Mouse (Mus musculus) embryo, embryonic 9.5 days (tissue): ENCODE data around the gene Dlx5.

Experiments used
- DNase-seq: peaks from one replicate; pipeline ENCODE4 v3.0.0-alpha.2; 2017; ENCODE audit errors: extremely low spot score

Gene Dlx5

GRCm38 (mm10) chr6:6881638-6882190 lies at the start of gene Dlx5:
Dlx5 (minus strand) TSS chr6:6882085.
- peak; percentile 83 for DNase-seq

- DNase-seq, result no peak
Measured at GRCm38 (mm10) chr6:6931507-6931906, 49.6 kb upstream of the Dlx5 start.

GRCm38 (mm10) chr6:6930831-6931230 lies 48.9 kb upstream of the Dlx5 start:
- DNase-seq, result no peak

- no peak for DNase-seq
Measured at GRCm38 (mm10) chr6:6925264-6925663, 43.4 kb upstream of the Dlx5 start.

- DNase-seq, result no peak
Measured at GRCm38 (mm10) chr6:6917334-6917733, 35.4 kb upstream of the Dlx5 start.

- DNase-seq, result no peak
Measured at GRCm38 (mm10) chr6:6915526-6915915, 33.6 kb upstream of the Dlx5 start.

GRCm38 (mm10) chr6:6914849-6915525 lies 33.1 kb upstream of the Dlx5 start:
- DNase-seq, result peak; percentile 48

GRCm38 (mm10) chr6:6914304-6914703 lies 32.4 kb upstream of the Dlx5 start:
- no peak for DNase-seq

- no peak for DNase-seq
Measured at GRCm38 (mm10) chr6:6909586-6909985, 27.7 kb upstream of the Dlx5 start.

- DNase-seq, result no peak
Measured at GRCm38 (mm10) chr6:6890047-6890446, 8.2 kb upstream of the Dlx5 start.

DNA sequence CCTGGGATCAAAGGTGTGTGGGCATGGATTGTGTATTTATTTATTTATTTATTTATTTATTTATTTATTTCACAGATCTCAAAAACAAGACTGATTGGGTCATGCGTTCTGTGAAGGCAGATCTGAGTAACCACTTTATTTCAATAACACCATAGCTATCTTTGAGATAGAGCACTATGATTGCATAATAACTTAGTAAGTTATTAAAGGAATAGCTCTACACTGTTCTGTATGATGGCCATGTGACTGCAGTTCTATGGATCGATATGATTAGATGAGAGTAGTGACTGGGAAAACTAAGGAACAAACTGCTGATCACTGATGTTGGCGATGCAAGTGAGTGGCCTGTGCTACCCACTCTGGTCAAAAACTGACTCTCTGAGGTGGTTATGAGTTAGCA lies 4.3 kb upstream of the Dlx5 start:
- DNase-seq, result no peak

DNA sequence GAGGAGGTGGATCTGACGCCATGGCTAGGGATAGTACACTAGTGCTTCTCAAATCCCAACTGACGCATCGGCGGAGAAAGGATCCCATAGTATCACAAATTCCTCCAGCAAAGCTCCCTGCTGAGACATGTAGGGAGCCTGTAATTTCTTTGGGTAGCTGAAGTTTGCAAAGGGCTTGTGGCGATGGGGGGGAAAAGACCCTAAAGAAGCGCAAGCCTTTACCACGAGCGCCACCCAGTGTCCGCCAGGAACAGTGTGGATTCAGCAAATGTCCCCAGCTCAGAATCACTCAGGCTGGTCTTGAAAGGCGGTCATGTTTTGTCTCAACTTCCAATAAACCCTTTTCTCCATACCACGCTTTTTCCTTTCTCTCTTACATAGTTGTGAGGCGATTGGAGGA lies 3.0 kb upstream of the Dlx5 start:
- peak; percentile 78 for DNase-seq

DNA sequence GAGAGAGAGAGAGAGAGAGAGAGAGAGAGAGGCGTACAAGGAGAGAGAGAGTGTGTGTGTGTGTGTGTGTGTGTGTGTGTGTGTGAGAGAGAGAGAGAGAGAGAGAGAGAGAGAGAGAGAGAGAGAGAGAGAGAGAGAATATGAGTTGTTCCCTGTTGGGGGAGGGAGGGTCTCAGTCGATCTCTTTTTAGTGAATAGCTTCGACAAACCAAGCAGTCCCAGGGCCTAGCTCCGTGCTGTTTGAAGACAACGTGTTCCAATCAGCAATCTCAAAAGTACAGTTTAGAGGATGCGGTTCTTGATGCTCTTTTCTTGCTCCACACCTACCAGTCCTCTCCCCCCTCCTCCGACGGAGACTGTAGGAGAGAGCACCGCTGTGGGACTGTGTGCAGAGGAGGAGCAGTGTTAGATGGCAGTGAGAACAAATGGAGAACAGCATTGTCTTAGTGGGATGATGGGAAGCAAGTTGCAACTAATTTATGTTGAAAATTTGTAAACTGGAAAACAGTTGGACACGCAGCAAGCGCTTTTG lies 447 bp upstream of the Dlx5 start:
- DNase-seq, result peak; percentile 25

DNA sequence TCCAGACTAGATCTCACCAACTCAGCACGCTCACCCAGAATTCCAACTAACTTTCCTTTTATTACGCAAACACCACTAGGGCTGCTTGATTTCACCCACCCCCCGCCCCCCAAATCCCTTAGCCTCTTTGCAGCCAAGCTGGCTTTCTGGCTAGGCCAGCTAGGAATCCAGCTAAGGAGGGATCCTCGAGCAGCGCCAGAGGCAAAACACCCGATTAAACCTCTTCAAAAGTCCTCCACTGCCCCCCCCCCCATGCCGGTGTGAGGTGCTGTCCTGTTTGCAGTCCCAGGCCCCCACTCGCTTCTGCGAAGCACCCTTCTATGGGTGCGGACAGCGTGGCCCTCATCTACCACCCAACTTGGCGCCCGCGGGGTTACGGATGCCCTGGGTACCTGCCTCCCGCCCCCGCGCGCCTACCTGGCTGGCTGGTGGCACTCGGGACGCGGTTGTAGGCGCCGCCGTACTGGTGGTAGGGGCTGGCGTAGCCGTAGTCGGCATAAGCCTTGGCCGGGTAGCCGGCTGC lies 709 bp downstream of the Dlx5 start:
- peak; percentile 38 for DNase-seq

- DNase-seq, result peak; percentile 55
Measured at GRCm38 (mm10) chr6:6880361-6881114, 1.3 kb downstream of the Dlx5 start.

DNA sequence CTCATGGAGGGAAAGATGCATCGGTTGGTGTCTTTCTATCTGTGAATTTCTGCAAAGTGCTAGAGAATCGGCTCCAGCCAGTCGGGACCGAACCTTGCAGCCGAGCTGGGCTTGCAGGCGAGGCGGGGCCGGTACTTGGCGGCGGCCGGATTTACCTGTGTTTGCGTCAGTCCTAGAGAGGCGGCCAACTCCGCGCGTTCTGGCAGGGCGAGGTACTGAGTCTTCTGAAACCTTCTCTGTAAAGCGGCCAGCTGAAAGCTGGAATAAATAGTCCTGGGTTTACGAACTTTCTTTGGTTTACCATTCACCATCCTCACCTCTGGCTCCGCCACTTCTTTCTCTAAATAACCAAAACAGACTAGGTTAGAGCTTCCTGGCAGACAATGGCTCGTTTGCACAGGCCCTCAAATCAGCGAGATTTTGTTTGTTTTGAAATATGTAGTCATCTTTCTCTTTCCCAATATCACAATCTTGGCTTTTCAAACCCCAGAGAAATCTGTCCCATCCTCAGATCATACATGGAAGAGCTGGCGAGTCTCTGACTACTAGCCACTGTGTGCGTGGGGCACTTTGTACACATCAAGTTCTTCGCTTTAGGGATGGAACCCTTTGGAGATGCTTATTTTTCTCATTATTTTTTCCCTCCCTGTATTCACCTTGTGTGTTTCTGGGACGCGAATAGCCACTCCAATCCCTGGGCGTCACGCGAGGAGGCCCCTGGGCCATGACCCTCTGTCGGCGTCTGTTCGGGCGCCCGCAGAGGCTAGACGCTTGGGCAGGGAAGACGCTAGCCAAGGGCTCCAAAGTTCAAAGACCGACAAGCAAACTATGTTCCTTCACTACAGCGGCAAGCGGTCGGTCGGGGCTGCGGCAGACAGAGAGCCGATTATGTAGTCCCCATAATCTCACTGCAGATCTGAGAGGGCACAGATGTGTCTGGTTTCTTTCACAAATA lies 2.2 kb downstream of the Dlx5 start:
- DNase-seq, result peak; percentile 51

DNA sequence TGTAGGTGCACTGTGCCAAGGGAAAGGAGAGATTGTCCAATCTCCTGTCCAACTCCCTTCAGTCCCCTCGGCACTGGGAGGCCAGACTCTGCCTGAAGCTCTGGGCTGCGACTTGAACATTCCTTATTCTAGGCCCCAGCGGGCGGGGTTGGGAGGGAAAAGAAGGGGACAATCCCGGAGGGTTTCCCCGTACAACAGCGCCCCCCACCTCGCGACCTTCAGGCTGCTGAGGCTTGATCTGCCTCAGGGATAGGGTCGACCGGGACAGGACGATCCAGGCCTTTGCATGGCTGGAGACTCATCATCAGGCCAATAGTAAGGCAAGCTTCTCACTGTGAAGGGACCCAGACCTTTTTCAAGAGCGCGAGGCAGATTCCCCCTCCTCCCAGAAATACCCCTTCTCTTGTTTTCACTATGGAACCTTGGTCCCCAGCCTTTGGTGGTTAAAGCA lies 3.0 kb downstream of the Dlx5 start:
- DNase-seq, result peak; percentile 77

DNA sequence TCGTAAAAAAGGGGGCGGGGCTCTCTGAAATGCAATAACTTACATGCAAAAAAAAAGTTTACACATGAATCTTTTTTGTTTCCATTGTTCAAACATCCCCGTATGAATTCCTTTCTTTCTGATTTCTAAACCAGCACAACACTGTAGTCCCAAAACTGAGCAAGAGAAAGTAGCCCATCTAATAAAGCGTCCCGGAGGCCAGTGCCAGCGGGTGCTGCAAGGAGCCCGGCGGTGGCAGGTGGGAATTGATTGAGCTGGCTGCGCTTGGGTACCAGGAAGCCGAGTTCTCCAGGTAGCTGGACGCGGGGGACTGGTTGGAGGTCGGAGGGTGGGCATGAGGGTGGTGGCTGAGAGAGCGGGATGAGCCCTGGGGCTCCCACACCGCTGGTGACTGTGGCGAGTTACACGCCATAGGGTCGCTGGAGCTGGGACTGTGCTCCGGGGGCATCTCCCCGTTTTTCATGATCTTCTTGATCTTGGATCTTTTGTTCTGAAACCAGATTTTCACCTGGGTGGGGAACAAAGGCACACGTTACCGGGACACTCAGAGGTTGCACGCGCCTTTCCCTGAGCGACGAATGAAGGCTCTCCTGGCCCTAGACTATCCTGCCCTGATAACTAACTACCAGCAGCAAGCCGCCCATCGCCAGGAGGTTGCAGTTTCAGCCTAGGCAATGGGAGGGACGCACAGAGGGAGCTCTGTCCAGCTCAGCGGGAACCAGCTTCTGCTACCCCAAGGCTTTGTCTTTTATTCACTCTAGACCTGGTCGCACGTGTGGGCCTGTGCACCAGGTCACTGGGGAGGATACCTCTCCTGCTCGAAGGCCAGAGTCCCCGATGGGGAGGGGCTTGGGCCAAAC lies 3.7 kb downstream of the Dlx5 start:
- peak; percentile 34 for DNase-seq

- DNase-seq, result peak; percentile 14
Measured at GRCm38 (mm10) chr6:6877346-6877910, 4.5 kb downstream of the Dlx5 start.

DNA sequence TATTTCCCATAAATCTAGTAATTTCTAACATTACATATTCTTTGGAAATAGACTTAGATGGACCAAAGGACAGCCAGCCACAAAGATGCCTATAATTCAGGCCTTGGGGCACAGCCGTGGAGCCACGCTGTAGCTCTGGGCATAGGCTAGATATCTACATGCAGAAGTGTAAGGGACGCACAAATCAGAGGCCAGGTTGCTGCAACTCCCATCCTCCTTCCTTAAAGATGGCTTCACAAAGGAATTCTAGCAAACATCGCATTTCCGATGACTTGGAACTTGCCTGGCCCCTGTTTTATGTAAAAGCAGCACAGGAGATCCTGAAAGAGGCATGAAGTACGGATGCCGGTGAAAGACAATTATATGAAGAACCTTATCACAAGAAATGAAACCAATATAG lies 5.2 kb downstream of the Dlx5 start:
- no peak for DNase-seq
